Mouse (Mus musculus): ENCODE results near the gene Ulk1. TPM values are rescaled to one million over a fixed set of nuclear protein-coding genes. Genes with fewer than 3 reads are reported as not detected.
"Not testable (repeated sequence)": the region's sequence is repeated elsewhere in the genome, so short reads cannot be mapped to it uniquely, and the experiment has no call there.

Ulk1 gene
- total RNA-seq, 2 experiments from 2014 or later = 49.8 to 50.4 TPM

GRCm38 (mm10) chr5:110804012-110804743 lies 5.7 kb downstream of the Ulk1 start:
- no peak for DNase-seq

DNA sequence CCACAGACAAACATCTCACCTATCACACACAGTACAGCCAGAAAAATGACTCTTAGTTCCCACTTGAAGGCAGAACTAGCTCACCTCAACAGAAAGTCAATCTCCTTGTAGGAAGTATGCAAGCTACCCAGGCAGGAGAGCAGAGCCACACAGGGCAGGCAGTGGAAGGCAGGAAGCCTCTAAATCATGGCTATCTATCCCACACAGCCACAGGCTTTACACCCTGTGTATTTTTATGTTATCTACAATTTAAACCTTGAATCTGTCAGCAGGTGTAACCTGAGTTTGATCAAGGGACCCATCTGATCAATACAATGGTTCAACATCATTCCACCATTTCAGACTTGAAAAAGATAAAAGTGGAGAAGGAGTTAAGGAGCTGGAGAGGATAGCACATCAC lies 7.1 kb downstream of the Ulk1 start:
- no peak for DNase-seq

DNA sequence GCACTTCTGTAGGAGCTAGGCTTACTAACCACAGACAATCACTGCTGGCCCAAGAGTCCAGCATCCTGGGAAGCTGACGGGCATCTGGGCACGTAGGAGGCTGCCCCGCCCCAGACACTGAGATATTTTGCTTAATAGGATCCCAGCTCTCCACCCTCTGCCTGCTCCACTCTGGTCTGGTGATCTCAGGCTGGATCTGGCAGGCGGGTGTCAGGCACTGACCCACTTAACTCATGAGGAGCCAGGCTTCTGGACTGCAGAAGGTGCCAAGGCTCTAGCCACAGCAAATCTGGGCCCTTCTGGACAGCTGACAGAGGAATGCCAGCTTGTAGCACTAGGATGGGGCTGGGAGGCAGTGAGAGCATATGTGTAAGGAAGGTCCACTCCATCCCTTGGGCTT lies 7.7 kb downstream of the Ulk1 start:
- no peak for DNase-seq

- no peak for DNase-seq
Measured at GRCm38 (mm10) chr5:110801036-110801624, 8.8 kb downstream of the Ulk1 start.

DNA sequence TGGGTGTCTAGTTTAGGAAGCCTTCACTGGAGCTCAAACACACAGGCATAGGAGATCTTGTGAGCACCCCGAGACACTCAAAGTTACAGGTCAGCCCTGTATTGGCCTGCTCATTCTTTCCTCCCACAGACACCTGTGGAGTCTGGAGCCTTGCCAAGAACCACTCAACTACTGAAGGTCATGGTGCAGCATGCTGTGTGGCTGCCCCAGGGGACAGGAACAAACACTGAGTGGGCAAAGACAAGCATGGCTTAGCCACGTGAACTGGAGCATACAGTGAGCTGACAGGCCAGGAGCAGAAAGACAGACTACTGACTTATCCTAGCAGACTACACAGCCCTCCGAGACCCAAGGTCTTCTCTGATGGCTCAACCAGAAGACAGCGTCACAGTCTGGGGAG lies 12.2 kb downstream of the Ulk1 start:
- DNase-seq = peak; percentile 51

- DNase-seq = no peak
Measured at GRCm38 (mm10) chr5:110794363-110794762, 15.5 kb downstream of the Ulk1 start.

GRCm38 (mm10) chr5:110788684-110789083 lies 21.2 kb downstream of the Ulk1 start:
- DNase-seq = peak; percentile 58

GRCm38 (mm10) chr5:110786081-110786835 lies 23.6 kb downstream of the Ulk1 start:
- DNase-seq = peak; percentile 36

DNA sequence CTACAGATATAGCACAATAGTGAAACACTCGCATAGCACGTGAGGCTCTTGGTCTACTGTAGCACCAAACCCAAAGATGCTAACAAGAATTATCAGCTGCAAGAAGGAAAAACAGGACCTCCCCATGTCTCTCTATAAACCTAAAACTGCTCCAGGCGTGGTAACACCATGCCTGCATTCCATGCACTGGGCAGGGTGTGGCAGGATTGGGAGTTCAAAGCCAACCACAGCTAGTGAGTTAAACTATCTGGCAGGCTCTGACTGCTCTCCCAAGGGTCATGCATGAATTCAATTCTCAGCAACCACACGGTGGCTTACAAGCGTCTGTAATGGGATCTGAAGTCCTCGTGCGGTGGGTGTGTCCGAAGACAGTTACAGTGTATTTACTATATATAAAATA lies 26.7 kb downstream of the Ulk1 start:
- no peak for DNase-seq

- DNase-seq = no peak
Measured at GRCm38 (mm10) chr5:110781529-110782238, 28.2 kb downstream of the Ulk1 start.

DNA sequence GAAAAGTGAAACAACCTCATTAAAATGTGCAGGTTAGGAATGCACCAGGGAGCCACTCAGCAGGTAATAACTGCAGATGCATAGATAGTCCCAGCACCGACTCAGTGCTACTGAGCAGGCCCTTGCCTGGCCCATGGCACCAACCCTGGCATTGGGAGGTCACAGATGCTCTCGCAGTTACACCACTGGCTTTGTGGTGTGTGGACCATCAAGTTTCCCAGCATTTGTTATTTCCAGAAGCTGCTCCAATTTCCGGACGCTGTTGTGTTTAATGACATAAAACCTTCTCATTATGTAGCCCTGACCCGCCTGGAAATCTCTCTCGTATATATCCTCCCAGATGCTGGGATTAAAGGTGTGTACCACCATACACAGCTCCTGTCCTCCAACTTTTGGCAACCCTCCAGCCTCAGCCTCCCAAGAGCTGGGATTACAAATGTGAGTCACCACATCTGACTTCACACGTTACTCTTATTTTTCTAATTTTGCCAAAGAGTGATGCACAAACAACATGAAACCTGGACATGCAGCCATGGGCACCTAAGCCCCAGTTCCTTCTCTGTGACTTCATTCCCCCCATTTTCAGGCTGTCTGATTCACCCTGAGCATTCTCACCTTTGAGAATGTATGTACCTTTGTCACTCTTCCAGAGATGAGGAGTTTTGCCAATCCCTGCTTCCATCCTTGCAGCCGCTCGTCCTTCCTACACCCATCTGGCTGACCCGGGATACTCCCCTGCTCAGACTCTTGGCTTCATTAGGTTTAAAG lies 29.0 kb downstream of the Ulk1 start:
- no peak for DNase-seq

GRCm38 (mm10) chr5:110779998-110780760 lies 29.7 kb downstream of the Ulk1 start, which contains the start of gene Pus1:
Gene Pus1 (minus strand): TSS chr5:110780659.
- DNase-seq = peak; percentile 97

DNA sequence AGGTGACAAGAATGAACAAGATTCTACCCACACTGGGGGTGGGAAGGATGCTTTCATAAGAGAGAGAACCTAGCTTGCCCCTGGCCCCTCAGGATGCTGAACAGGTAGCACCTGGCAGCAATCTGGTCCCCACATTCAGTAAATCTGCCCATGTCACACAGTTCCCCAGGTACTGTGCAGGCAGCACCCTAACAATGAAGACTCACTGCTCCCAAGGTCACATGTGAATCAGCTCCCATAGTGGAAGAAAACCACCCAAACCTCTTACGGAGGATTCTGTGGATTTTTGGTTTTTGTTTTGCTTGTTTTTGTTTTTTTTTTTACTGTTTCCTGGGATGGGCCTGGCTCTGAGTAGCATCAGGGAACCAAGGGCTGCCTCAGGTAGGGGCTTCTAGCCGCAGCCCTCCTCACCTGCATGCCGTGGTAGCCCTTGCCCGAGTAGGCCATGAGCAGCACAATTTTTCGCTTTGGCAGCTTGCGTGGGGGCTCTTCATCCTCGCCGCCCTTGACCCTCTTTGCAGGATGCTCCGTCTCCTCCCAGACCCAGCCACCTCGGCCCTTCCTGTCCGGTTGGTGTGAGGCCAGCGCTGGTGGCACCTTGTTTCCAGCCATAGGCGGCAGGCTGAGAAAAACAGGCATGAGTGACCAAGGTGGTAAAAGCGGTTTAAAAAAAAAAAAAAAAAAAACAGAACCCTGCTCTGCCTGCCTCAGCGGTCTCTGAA lies 30.5 kb downstream of the Ulk1 start:
- peak; percentile 25 for DNase-seq

- DNase-seq = peak; percentile 1
Measured at GRCm38 (mm10) chr5:110778263-110778662, 31.6 kb downstream of the Ulk1 start.

DNA sequence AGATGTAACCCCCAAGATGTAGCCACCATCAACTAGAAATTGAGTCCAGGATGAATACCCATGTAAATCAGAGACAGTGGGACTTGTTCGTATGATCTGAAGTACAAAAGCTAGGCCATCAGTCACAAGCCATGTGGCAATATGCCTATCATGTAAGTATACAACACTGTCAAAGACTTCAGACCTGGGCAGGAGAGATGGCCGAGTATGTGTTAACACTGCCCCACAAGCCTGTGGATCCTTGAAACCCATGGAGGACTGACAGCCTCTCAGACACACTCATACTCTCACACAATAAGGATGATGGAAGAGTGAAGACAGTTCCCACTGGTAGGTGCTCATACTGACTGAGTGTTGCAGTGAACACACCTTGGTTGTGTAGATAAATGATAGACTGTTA lies 33.8 kb downstream of the Ulk1 start:
- DNase-seq = no peak

DNA sequence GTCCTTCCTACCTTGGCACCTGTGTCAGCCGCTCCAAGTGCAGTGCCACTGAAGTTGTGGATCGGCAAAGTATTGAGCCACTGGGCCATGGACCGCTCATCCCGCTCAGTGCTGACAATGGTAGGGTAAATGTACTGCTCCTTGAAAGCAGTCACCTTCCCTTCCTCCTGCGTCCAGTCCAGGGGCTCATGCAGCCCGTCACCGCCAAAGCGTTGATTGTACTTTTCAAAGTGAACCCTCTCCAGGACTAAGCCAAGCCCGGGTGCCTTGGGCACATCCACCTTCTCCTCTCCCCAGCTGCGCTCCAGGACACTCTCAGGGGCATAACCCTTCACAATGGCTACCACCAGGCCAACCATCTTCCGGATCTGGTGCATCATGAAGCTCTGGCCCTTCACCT lies 35.4 kb downstream of the Ulk1 start:
- no peak for DNase-seq

DNA sequence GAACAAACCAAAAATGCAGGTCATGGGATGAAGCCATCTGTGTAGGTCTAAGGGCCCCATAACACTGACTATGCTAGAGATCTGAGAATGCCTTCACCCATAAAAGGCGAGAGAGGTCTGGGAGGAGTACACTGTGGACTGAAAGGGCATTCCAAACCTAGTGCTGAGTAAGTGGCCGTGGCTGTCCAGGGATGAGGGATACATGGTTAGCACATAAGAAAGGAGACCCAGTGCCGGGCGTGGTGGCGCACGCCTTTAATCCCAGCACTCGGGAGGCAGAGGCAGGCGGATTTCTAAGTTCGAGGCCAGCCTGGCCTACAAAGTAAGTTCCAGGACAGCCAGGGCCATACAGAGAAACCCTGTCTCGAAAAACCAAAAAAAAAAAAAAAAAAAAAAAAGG lies 37.0 kb downstream of the Ulk1 start:
- not testable (repeated sequence) for DNase-seq

- DNase-seq = peak; percentile 100
Measured at GRCm38 (mm10) chr5:110770448-110771158, 39.3 kb downstream of the Ulk1 start, which contains the start of gene Ep400. Gene Ep400 (minus strand): TSS chr5:110770717.

DNA sequence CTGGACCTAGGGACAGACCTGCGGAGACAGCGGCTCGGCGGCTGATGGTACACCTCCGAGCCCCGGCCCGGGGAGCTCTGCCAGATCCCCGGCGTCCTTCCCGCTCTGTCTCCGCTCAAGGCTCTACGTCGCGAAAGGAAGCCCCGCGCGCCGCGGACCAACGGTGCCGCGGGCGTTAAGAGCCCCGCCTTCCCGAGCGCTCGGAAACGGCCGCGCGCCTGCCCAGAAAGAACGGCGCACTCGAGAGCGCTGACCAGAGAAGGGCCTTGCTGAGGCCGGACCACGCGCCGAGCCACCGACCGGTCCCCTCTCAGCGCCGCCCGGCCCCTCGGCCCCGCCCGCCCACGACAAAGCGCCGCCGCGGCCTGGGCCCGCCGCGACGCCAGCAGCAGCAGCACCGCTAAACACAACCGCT lies 39.9 kb downstream of the Ulk1 start:
- no peak for DNase-seq

DNA sequence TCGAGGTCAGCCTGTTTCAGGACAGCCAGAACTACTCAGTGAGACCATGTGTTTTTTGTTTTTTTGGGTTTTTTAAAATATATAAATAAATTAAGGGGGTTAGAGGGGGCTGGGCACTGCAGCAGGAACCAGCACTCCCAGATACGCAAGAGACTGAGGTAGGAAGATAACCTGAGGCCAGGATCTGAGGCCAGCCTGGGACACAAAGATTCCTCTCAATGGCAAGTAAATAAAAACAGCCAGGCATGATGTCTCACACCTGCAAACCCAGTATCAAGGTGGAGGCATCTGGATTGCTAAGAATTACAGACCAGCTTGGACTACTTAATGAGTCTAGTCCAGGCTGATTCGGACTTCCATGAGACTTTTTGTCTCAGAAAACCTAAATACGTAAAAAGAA lies 40.6 kb downstream of the Ulk1 start:
- no peak for DNase-seq

All from adrenal gland, postnatal 10 days (tissue).